Mouse (Mus musculus) spleen, postnatal 4 days (tissue): ENCODE results near the gene Pnpla5.
"Not testable (repeated sequence)": the region's sequence is repeated elsewhere in the genome, so short reads cannot be mapped to it uniquely, and the experiment has no call there.

Experiments
- DNase-seq, 2 experiments: peaks; one replicate each; pipeline ENCODE4 v3.0.0; 2022; ENCODE audit warnings: low spot score in 2 of 2

The Pnpla5 gene

DNA sequence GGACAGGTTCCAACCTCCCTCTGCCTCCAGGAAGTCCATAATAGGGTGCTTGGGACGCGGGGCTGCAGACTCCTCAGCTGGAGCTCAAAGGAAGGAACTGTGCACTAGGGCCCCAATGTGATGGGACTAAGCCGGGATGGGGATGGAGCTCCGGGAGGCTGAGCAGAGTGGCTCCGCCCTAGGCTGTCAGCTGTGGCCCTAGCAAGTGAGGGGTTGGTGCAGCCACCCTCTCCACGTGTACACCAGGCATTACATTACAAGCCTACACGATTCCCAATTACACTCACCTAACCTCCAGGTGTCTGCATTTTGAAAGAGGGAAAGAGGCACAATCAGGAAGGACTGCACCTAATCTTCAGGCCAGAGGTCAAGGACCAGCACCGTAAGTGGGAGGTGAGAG lies at the start of gene Pnpla5:
Gene Pnpla5, minus strand, starts transcription at position 101 of the 400 bp plus-strand sequence.
- no peak for DNase-seq

DNA sequence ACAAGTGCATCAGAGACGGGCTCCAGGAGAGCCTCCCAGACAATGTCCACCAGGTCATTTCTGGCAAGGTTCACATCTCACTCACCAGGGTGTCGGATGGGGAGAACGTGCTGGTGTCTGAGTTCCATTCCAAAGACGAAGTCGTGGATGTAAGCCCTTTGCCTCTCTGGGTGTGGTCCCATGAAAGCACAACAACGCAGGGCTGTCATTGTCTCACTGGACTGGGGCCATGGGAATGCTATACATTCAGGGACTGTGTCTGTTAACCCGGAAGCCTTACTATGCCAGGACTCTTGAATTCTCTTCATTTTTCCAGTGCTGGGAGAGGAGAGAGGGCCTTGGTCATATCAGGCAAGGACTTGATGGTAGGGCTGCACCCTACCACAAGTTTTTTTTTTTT lies 48.2 kb upstream of the Pnpla5 start:
- DNase-seq: no peak

DNA sequence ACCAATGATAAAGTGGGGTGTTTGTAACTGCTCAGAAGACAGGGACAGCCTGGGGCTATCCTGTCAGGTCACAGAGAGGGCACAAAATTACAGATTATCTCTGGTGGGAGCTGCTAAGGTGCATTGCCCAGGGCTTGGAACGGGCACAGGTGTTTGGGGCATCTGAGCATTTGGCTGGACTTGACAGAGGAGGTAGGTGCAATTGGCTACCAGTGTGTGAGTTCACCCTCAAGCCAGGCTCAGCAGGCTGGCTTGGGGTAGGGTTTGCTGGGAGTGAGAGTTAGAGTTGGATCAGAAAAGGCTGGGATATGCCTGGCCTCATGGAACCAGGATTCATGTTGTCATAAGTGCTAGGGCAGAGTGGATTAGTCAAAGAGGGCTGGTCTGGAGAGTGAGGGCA lies 46.5 kb upstream of the Pnpla5 start:
- DNase-seq: no peak

GRCm38 (mm10) chr15:84168170-84169161 lies 45.5 kb upstream of the Pnpla5 start:
- DNase-seq: no peak

- peak; percentile 70 to 75 for DNase-seq
Observed at GRCm38 (mm10) chr15:84167600-84167999, 44.6 kb upstream of the Pnpla5 start, which contains the start of gene Pnpla3. Pnpla3 (plus strand) TSS chr15:84167837.

GRCm38 (mm10) chr15:84166818-84167217 lies 43.8 kb upstream of the Pnpla5 start:
- no peak for DNase-seq

DNA sequence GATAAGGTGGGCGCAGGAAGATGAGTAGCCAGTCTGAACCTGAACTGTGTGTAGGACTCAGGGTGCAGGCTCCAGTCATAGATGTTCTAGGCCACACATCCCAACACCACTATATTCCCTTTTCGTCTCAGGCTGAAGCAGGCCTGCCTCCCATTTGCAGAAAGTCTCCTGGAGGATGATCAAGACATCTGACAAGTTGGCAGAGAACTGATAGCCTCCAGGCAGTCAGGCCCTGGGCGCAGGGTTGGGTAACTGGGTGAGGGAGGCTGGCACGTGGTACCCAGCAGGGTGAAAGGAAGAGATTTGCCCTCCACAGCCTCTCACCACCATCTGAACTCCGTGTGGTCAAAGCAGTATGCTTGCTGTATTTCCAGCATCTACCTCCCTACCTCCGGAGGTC lies 38.9 kb upstream of the Pnpla5 start:
- DNase-seq: no peak

GRCm38 (mm10) chr15:84157530-84157929 lies 34.6 kb upstream of the Pnpla5 start:
- not testable (repeated sequence) for DNase-seq

DNA sequence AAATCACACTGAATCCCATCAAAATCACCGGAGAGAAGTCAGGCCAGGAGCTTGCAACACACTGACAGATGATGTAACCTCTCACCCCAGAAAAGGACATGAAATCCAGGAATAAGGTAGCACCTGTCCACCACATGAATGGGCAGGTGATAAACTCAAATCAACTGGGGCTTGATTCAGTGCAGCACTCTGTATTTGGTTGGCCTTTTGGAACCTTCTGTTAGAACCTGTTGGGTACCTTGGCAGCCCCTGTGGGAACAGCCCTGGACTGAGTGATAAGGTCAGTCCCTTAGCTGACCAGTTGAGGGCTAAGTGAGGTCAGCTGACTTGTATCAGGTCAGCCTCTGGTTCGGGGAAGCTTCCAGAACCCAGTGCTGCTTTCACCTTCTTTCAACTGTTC lies 33.2 kb upstream of the Pnpla5 start:
- DNase-seq: no peak

GRCm38 (mm10) chr15:84140929-84141328 lies 18.0 kb upstream of the Pnpla5 start:
- DNase-seq: no peak

DNA sequence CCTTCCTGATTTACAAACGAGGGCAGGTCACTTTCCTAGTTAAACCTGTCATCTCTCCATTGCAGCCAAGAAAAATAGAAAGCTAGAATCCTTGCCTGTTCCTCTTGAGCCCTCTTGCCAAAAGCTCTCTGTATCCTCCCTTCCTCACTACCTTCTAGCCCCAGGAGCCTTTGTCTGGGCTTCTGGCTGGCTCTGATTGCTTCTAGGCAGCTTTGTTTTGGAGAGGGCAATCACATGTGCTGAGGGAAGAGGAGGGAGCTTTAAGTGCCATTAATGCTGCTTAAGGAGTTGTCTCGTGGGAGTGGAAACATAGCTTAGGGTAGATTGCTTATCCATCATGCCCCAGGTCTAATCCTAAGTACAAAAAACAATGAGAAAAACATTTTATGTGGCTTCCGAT lies 17.1 kb upstream of the Pnpla5 start:
- DNase-seq: no peak

DNA sequence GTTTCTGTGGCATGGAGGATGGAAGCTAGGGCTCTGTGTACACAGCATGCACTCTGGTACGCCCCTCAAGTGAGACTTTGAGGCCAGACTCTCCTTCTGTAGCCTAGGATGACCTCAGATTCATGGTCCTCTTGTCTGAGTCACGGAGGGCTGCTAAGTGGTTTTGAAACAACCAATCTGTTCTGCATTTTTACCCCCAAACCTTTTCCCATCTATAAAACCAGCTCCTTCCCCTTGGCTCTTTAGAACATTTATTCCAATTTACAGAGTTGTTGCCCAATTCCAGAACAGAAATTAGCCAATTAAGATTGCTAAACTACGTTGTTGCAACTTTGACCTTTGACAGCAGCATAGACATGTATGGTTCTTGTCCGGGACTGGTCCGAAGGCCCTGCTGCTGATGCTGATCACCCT lies 16.6 kb upstream of the Pnpla5 start:
- DNase-seq: no peak

GRCm38 (mm10) chr15:84136473-84137415 lies 13.8 kb upstream of the Pnpla5 start:
- DNase-seq: no peak

DNA sequence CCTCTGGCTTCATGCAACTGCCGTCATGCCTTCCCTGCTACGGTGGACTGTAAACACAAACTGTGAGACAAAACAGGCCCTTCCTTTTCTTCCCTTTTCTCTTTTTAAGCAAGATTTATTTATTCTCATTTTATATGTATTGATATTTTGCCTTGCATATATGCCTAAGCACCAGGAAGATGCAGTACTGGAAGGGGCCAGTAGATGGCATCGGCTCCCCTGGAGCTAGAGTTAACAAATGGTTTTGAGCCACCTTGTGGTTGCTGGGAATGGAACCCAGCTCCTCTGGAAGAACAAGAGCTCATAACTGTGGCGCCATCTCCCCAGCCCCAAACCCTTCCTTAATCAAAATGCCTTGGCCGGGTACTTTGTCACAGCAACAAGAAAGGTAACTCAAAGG lies 12.5 kb upstream of the Pnpla5 start:
- DNase-seq: peak in 1 of 2 experiments; percentile 74

- DNase-seq: no peak
Observed at GRCm38 (mm10) chr15:84133440-84133839, 10.5 kb upstream of the Pnpla5 start.

DNA sequence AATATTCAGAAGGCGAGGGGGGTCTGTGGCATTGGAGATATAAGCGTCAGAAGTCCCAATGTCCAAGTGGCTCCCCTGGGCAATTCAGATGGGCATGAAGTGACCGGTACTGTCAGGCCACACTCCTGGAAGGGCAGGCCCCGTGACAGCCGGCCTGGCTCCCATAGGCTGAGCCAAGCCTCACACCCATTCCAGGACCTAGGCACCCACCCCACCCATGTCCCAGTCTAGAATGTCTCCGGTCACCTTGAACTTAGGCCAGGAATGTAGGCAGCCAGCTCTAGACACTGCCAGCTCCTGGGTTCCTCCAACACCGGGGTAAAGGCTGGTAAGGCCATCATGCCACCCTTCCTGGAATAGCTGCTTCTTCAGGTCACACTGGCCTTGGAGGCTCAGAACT lies 9.0 kb upstream of the Pnpla5 start:
- no peak for DNase-seq

DNA sequence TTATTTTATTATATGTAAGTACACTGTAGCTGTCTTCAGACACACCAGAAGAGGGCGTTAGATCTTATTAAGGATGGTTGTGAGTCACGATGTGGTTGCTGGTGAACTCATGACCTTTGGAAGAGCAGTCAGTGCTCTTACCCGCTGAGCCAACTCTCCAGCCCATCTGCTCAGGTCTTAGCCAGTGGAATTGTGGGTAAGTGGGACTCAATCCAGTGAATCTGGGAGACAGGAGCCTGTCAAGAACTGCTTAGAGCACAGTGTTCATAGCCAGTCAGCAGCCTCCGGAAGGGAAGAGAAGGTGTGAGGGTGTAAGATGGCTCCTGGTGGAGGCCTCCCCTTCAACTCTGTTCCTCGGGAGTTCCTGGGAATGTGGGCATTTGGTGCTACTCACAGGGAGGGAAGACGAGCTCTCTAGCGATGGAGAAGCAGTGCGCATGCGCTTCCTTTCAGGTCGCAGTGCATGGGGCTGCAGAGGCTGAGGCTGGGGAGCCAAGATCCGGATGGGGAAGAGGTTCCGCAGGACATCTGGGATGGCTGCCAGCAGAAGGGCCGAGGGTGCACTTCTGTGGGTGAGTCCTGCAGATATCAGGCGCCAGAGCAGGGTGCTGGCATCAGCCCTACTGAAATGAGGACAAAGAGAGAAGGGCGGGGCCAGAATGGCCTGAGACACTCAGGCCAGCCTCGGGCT lies 8.3 kb upstream of the Pnpla5 start:
- DNase-seq: no peak

GRCm38 (mm10) chr15:84126871-84127270 lies 3.9 kb upstream of the Pnpla5 start:
- no peak for DNase-seq

GRCm38 (mm10) chr15:84126447-84126846 lies 3.5 kb upstream of the Pnpla5 start:
- no peak for DNase-seq

DNA sequence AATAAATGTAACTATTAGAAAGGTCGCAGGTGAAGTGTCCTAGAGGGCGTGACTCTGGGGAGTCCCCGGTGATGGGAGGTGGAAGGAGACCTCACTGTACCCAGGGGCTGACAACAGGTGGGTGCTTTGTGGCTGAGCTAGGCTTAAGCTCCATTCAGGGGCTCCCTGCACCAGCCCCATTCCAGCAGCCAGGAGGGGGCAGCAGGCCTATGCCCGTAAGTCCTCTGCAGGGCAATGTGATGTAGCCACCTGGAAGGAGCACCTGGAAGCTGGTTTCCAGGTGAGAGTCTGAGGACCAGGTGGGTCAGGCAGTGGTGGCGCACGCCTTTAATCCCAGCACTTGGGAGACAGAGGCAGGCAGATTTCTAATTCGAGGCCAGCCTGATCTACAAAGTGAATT lies 1.1 kb upstream of the Pnpla5 start:
- DNase-seq: no peak

DNA sequence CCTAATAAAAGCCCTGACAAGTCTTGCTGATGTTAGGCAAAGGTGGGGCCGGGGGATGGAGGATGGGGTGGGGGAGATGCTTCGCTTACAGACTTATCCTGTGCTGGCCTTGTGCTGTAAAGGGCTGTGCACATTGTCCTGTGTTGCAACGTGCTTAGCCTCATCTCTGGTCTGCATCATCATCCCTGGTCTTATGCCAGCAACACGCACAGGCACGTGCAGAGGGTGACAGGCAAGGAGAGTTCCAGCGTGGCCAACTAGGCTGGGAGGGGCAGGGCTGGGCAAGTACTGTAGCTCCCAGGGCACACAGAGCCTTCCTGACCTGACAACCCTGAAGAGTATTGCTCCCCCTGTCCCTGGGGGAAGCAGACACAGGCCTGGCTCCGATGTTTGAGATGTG lies 1.9 kb downstream of the Pnpla5 start:
- no peak for DNase-seq

DNA sequence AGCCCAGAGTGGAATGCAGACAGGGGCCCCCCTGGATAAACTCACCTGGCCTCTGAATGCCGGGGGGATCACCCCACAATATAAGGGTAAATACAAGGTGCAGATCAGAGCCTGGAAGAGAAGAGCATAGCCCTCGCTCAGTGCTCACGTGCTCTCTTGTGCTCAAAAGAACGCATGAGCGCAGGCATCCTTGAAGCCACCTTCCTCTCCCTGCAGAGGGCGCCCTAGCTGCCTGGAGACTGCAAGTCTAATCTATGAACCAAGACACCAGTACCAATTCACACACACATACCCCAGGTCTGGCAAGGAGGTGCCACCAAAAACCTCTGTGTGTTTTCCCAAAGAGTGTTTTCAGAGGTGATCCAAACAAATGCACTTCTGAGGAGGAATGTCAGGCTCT lies 2.4 kb downstream of the Pnpla5 start:
- DNase-seq: no peak
